ENCODE assay signal across 8 mouse cellular contexts in the genomic region with DNA sequence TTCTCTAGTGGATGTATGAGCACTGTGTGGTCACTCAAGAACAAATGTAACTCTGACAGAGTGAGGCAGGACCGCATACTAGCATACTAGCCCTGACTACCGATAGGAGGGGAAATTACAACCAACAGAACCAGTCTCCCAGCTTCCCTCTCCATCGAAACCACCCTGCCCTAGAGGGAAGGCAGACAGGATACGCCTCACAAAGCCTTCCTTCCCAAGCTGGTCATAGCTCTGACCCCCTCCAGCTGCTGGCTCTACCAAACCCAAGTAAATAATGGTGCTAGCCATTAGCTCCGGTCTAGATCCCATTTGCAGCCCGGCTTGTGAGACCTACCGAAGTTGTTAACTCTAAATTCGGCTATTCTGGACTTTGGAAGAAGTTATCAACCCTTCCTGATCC. TPM values are rescaled to one million over a fixed set of nuclear protein-coding genes. Genes with fewer than 3 reads are reported as not detected.
DNase-seq lines count a peak whose midpoint lies in the region; ATAC-seq lines count a peak whose summit lies in the region.

No protein-coding gene starts in this region.

- DNase-seq in 416B (ENCODE audit: low read depth) = peak; percentile 59
- DNase-seq in Muller cell, postnatal 12 days (ENCODE audit: inconsistent ontology term) = peak; percentile 7
- DNase-seq in right cerebral cortex, postnatal 10 days (ENCODE audit: low spot score in 2 of 2) = no peak
- no peak for DNase-seq in spleen, adult 18-20 months
- DNase-seq in urinary bladder, adult 2 months (ENCODE audit: low spot score) = no peak

- ATAC-seq in heart, embryonic 11.5 days (replicated peaks; ENCODE audit: insufficient number of reproducible peaks, low FRiP score, low TSS enrichment) = no peak
- ATAC-seq in limb, embryonic 15.5 days (ENCODE audit: insufficient number of reproducible peaks, low FRiP score, low TSS enrichment, low read depth) = no peak
- no peak for ATAC-seq in neural tube, embryonic 14.5 days (ENCODE audit: low read depth)

- peak overlapping the region; percentile 96 for H3K9ac ChIP-seq in heart, embryonic 11.5 days (ENCODE audit: low read depth, low read length)
- no peak overlapping the region for H3K9ac ChIP-seq in limb, embryonic 15.5 days
- peak overlapping the region; percentile 32; the same call in 1 of the 2 replicates for H3K9ac ChIP-seq in neural tube, embryonic 14.5 days (replicated peaks; ENCODE audit: low read depth, low read length)

- H3K36me3 ChIP-seq in heart, embryonic 11.5 days (ENCODE audit: control insufficient read depth, insufficient read depth, low read length) = no peaks in the 10 kb centered on the region
- H3K36me3 ChIP-seq in limb, embryonic 15.5 days = no peaks in the 10 kb centered on the region
- H3K36me3 ChIP-seq in neural tube, embryonic 14.5 days (ENCODE audit: control insufficient read depth, insufficient read depth, low read length) = no peaks in the 10 kb centered on the region

- H3K4me3 ChIP-seq in heart, embryonic 11.5 days (ENCODE audit: low read depth, low read length) = peak overlapping the region; percentile 99
- H3K4me3 ChIP-seq in limb, embryonic 15.5 days = peak overlapping the region; percentile 97
- H3K4me3 ChIP-seq in neural tube, embryonic 14.5 days (ENCODE audit: low read depth, low read length) = peak overlapping the region; percentile 99

- 0 out of 2 replicates have a peak overlapping the region, but pooled peaks have one; percentile 15 for H3K27ac ChIP-seq in heart, embryonic 11.5 days (ENCODE audit: low read depth, low read length)
- H3K27ac ChIP-seq in limb, embryonic 15.5 days = peak overlapping the region; percentile 38
- H3K27ac ChIP-seq in neural tube, embryonic 14.5 days (ENCODE audit: low read depth, low read length) = no peak overlapping the region

- H3K4me2 ChIP-seq in heart, embryonic 11.5 days = peak overlapping the region; percentile 91
- peak overlapping the region; percentile 70 for H3K4me2 ChIP-seq in limb, embryonic 15.5 days
- H3K4me2 ChIP-seq in neural tube, embryonic 14.5 days (ENCODE audit: low read depth, low read length) = peak overlapping the region; percentile 100

- no peaks in the 10 kb centered on the region for H3K27me3 ChIP-seq in heart, embryonic 11.5 days (ENCODE audit: control insufficient read depth, insufficient read depth, low read length)
- no peaks in the 10 kb centered on the region for H3K27me3 ChIP-seq in limb, embryonic 15.5 days
- no peaks in the 10 kb centered on the region for H3K27me3 ChIP-seq in neural tube, embryonic 14.5 days (ENCODE audit: control insufficient read depth, insufficient read depth, low read length)

- no peaks in the 10 kb centered on the region for H3K9me3 ChIP-seq in heart, embryonic 11.5 days (replicated peaks; ENCODE audit: control insufficient read depth, low read length)
- H3K9me3 ChIP-seq in limb, embryonic 15.5 days = no peaks in the 10 kb centered on the region
- no peaks in the 10 kb centered on the region for H3K9me3 ChIP-seq in neural tube, embryonic 14.5 days (ENCODE audit: control insufficient read depth, low read length)

- H3K4me1 ChIP-seq in heart, embryonic 11.5 days (ENCODE audit: control insufficient read depth, insufficient read depth, low read length) = peaks cover 33% of the 10 kb centered on the region
- H3K4me1 ChIP-seq in limb, embryonic 15.5 days = peaks cover 39% of the 10 kb centered on the region
- peaks cover 31% of the 10 kb centered on the region for H3K4me1 ChIP-seq in neural tube, embryonic 14.5 days (ENCODE audit: control insufficient read depth, insufficient read depth, low read length)

- 23% methylated on average over 8 of the region's 8 CpGs for WGBS in heart, embryonic 11.5 days (ENCODE audit: insufficient replicate concordance)
- 19% methylated on average over 8 of the region's 8 CpGs for WGBS in limb, embryonic 15.5 days
- 14% methylated on average over 8 of the region's 8 CpGs for WGBS in neural tube, embryonic 14.5 days

RNA-seq across cellular contexts. Expression of gene Gm5767, which starts 55.5 kb away (rescaled TPM):
- polyA plus RNA-seq in heart, embryonic 11.5 days (2014; fragmentation: Nextera tagmentation; extraction: Ambion mirVana) = not detected in 2 replicates
- 0.32 TPM in 1 of 2 replicates, not detected in the other for polyA plus RNA-seq in limb, embryonic 15.5 days (2015; fragmentation: Nextera tagmentation; extraction: Ambion mirVana)
- polyA plus RNA-seq in neural tube, embryonic 14.5 days (2014; fragmentation: Nextera tagmentation; extraction: Ambion mirVana) = not detected in 2 replicates
- polyA plus RNA-seq in urinary bladder, adult 2 months (2012; rRNA removed) = not detected in 2 replicates

RNA-seq across cellular contexts. Expression of gene Usp7, which starts 56.1 kb away (rescaled TPM):
- 20.6 and 31.9 TPM in 2 replicates for polyA plus RNA-seq in heart, embryonic 11.5 days (2014; fragmentation: Nextera tagmentation; extraction: Ambion mirVana)
- 27.8 and 28.9 TPM in 2 replicates for polyA plus RNA-seq in limb, embryonic 15.5 days (2015; fragmentation: Nextera tagmentation; extraction: Ambion mirVana)
- 51.6 and 61.4 TPM in 2 replicates for polyA plus RNA-seq in neural tube, embryonic 14.5 days (2014; fragmentation: Nextera tagmentation; extraction: Ambion mirVana)
- 61.8 and 67.7 TPM in 2 replicates for polyA plus RNA-seq in urinary bladder, adult 2 months (2012; rRNA removed)

Comparison
In these comparisons a context has a peak if more than half of its experiments do, and no peak if none do; other contexts are left out.
1. DNase-seq: peak in 416B (single experiment) and Muller cell, postnatal 12 days (single experiment); none in right cerebral cortex, postnatal 10 days (0 of 2), spleen, adult 18-20 months (0 of 2) and urinary bladder, adult 2 months (single experiment).
2. Peak in every context shown above with its lines, with median percentiles within 50 percentile points of each other: H3K4me2 ChIP-seq and H3K4me3 ChIP-seq.